Mouse (Mus musculus) spleen, postnatal 14 days (tissue): ENCODE results near the gene Zbtb7b.

ENCODE experiments used
- DNase-seq, 2 experiments: peaks; one replicate each; pipeline ENCODE4 v3.0.0; 2021 to 2022; ENCODE audit warnings: low spot score in 2 of 2

Gene Zbtb7b

GRCm38 (mm10) chr3:89365486-89366414, 28.8 kb downstream of the Zbtb7b start:
- no peak for DNase-seq

- no peak for DNase-seq
Observed at GRCm38 (mm10) chr3:89365153-89365485, 29.5 kb downstream of the Zbtb7b start, which contains the start of gene Dcst1. Gene Dcst1, minus strand, starts transcription at chr3:89365253.

- DNase-seq, result no peak
Observed at GRCm38 (mm10) chr3:89364631-89365030, 29.9 kb downstream of the Zbtb7b start.

- DNase-seq, result no peak
Observed at GRCm38 (mm10) chr3:89361675-89362074, 32.9 kb downstream of the Zbtb7b start, which contains the start of gene Dcst2. Gene Dcst2, plus strand, starts transcription at chr3:89361975.

GRCm38 (mm10) chr3:89360237-89360636, 34.3 kb downstream of the Zbtb7b start:
- DNase-seq, result no peak

GRCm38 (mm10) chr3:89359630-89360029, 34.9 kb downstream of the Zbtb7b start:
- DNase-seq, result no peak

- no peak for DNase-seq
Observed at GRCm38 (mm10) chr3:89356029-89356428, 38.5 kb downstream of the Zbtb7b start.

GRCm38 (mm10) chr3:89355512-89355902, 39.1 kb downstream of the Zbtb7b start:
- DNase-seq, result no peak

GRCm38 (mm10) chr3:89354816-89355511, 39.6 kb downstream of the Zbtb7b start:
- DNase-seq, result peak; percentile 50 to 69

GRCm38 (mm10) chr3:89351271-89351670, 43.3 kb downstream of the Zbtb7b start:
- no peak for DNase-seq

GRCm38 (mm10) chr3:89349869-89350501, 44.6 kb downstream of the Zbtb7b start, which contains the start of gene Adam15:
Gene Adam15, minus strand, starts transcription at chr3:89349996.
- DNase-seq, result peak; percentile 74 to 78

GRCm38 (mm10) chr3:89348911-89349868, 45.4 kb downstream of the Zbtb7b start:
- DNase-seq, result no peak

GRCm38 (mm10) chr3:89347916-89348315, 46.7 kb downstream of the Zbtb7b start:
- no peak for DNase-seq

- DNase-seq, result no peak
Observed at GRCm38 (mm10) chr3:89346815-89347540, 47.6 kb downstream of the Zbtb7b start.

GRCm38 (mm10) chr3:89343279-89343678, 51.3 kb downstream of the Zbtb7b start:
- no peak for DNase-seq

- DNase-seq, result no peak
Observed at GRCm38 (mm10) chr3:89341794-89342193, 52.8 kb downstream of the Zbtb7b start.

GRCm38 (mm10) chr3:89340465-89340864, 54.1 kb downstream of the Zbtb7b start:
- DNase-seq, result peak; percentile 43 to 72

GRCm38 (mm10) chr3:89339416-89339815, 55.2 kb downstream of the Zbtb7b start:
- DNase-seq, result peak in 1 of 2 experiments; percentile 60

GRCm38 (mm10) chr3:89337721-89338578, 56.6 kb downstream of the Zbtb7b start, which contains the start of gene Efna4:
Gene Efna4, minus strand, starts transcription at chr3:89338028.
- peak in 1 of 2 experiments; percentile 23 for DNase-seq
